Mouse (Mus musculus) heart, adult 2 months (tissue): ENCODE results near the gene Slc35c2. TPM values are rescaled to one million over a fixed set of nuclear protein-coding genes. Genes with fewer than 3 reads are reported as not detected.

Experiments
- DNase-seq, 2 experiments: peaks; one replicate each; pipeline ENCODE4 v3.0.0; 2021
- H3K27ac ChIP-seq: fragments of 200-600 bp; 2 replicates; pipeline ENCODE4 v1.8.1; 2022
- H3K27me3 ChIP-seq: fragments of 200-500 bp; 2 replicates; pipeline ENCODE4 v1.6.1; 2012; ENCODE audit warnings: mild to moderate bottlenecking, low read length, inconsistent platforms, mixed read lengths; ENCODE audit not compliant: control insufficient read depth, insufficient read depth
- H3K36me3 ChIP-seq: fragments of 200-500 bp; 2 replicates; pipeline ENCODE4 v1.6.1; 2012; ENCODE audit warnings: low read length, inconsistent platforms; ENCODE audit not compliant: control insufficient read depth, insufficient read depth
- H3K4me1 ChIP-seq: fragments of 200-500 bp; 2 replicates; pipeline ENCODE4 v1.6.1; 2011; ENCODE audit warnings: low read length; ENCODE audit not compliant: control insufficient read depth, insufficient read depth
- H3K4me3 ChIP-seq: fragments of 200-600 bp; 2 replicates; pipeline ENCODE4 v1.8.1; 2022
- H3K79me2 ChIP-seq: fragments of 200-500 bp; replicated peaks from 2 replicates; pipeline ENCODE4 v1.6.1; 2012; ENCODE audit warnings: mild to moderate bottlenecking, inconsistent platforms, low read length, moderate library complexity, mixed read lengths; ENCODE audit not compliant: control insufficient read depth, insufficient read depth
- H3K9ac ChIP-seq: fragments of 200-500 bp; 2 replicates; pipeline ENCODE4 v1.6.1; 2012; ENCODE audit warnings: low read depth, mild to moderate bottlenecking, control low read depth, inconsistent platforms, low read length, mixed read lengths
- CTCF ChIP-seq: fragments of 200-600 bp; IDR thresholded peaks from 2 replicates; pipeline ENCODE4 v1.8.1; 2022; ENCODE audit warnings: antibody characterized with exemption, mild to moderate bottlenecking, moderate library complexity
- EP300 ChIP-seq: fragments of 200-500 bp; IDR thresholded peaks from 2 replicates; pipeline ENCODE4 v1.6.1; 2011; ENCODE audit warnings: low read depth, low read length, control low read depth; ENCODE audit not compliant: insufficient read depth
- POLR2A ChIP-seq: fragments of 200-500 bp; IDR thresholded peaks from 2 replicates; pipeline ENCODE4 v1.6.1; 2011; ENCODE audit warnings: mild to moderate bottlenecking, low read depth, low read length, control low read depth; ENCODE audit not compliant: insufficient read depth
- WGBS: fragments of 180-500 bp; shearing (Covaris S2); methylation state at CpG from one replicate; pipeline ENCODE4 v1.1.7; 2018; 5-methylcytosine and 5-hydroxymethylcytosine counted together
- intact Hi-C: fragments of 180-260 bp; cut with DNase I; formaldehyde crosslinking; loops from one replicate; pipeline ENCODE4 v1.15.1; 2025
- polyA plus RNA-seq: library from polyadenylated mRNA; depleted of rRNA; stranded (reverse); fragments of >200 nt; gene quantifications from 2 replicates; pipeline ENCODE4 v1.2.3, GENCODE M21; 2012
- total RNA-seq, 2 experiments: library from RNA; stranded (reverse); gene quantifications; 2 replicates each; pipeline ENCODE4 v1.2.3; 2021

Gene Slc35c2
- total and polyA plus RNA-seq, 3 experiments = 15.9 to 46.4 (median 18.1) TPM

DNA sequence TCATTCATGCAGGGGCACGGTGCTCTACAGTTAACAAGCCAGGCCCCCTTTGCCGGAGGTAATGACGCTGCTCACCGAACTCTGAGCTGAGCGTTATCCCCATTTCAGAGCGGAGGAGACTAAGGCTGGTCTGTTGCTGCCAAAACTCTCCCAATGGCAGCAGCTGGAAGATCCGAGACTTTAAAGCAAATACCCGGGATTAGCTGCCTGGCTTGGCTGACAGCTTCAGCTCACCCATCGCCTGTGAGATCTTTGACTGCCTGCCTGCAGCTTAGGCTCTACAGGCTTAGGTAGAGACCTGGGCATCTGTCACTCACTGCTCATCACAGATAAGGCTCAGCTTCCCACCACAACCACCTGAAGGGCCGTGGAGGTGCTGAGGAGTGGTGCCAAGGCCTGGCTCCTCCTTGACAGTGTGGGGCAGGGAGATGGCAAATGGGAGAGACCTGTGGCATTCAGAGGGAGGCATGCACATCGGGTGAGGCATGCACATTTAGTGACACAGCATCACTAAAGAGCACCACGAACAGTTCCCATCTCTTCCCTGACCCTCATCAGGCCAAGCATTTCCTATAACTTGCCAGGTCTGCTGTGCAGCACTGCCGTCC, 23.3 kb upstream of the Slc35c2 start:
- no peak for TF ChIP-seq CTCF
- no peak for TF ChIP-seq EP300
- TF ChIP-seq POLR2A = no peak
- Histone ChIP-seq H3K36me3 (no peaks in the 10 kb centered on the region), H3K4me1 (no peaks in the 10 kb centered on the region), H3K27ac (no peak overlapping the region), H3K27me3 (no peaks in the 10 kb centered on the region), H3K4me3 (no peak overlapping the region), H3K79me2 (no peaks in the 10 kb centered on the region), H3K9ac (no peak overlapping the region)
- no peak for DNase-seq
- WGBS = 76% methylated on average over 13 of the region's 13 CpGs
- intact Hi-C loops = no loop called here

DNA sequence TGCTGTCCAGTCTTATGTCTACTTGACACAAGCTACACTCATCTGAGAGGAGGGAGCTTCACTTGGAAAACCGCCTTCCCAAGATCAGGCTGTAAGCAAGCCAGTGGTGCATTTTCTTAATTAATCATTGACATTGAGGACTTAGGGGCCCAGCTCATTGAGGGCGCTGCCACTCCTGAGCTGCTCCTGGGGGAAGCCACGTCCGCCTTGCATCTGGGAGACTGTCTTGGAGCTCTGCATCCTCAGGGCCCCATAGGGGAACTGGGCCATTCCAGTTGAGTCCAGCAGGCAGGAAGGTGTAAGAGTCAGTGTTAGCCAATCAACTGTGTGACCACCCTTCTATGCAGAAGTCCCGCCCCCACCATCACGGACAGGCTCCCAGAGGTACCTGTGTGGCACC, 20.1 kb upstream of the Slc35c2 start:
- no peaks in the 10 kb centered on the region for H3K27me3 ChIP-seq
- no peak overlapping the region for H3K27ac ChIP-seq
- no peaks in the 10 kb centered on the region for H3K4me1 ChIP-seq
- no peaks in the 10 kb centered on the region for H3K36me3 ChIP-seq
- TF ChIP-seq EP300 = no peak
- TF ChIP-seq CTCF = no peak
- TF ChIP-seq POLR2A = no peak
- WGBS = 95% methylated on average over 6 of the region's 6 CpGs
- intact Hi-C loops = no loop called here
- DNase-seq = no peak
- H3K4me3 ChIP-seq = no peak overlapping the region
- no peaks in the 10 kb centered on the region for H3K79me2 ChIP-seq
- H3K9ac ChIP-seq = no peak overlapping the region

DNA sequence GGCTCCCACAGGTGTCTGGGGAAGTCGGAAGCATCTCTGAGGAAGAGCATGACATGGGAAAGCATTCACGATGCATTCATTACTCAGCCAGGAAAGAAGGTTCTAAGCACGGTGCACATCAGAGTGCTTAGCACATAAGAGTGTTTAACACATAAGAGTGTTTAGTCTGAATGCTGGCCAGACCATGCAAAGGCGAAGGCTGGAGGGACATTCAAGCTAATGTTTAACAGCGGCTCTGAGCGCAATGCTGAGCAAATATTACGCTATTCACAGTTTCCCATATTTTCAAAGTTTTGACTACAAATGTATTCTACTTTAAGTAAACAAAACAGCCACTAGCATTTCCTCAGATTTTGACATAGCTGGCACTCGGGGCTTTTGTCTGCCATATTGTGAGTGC, 17.8 kb upstream of the Slc35c2 start:
- TF ChIP-seq EP300 (no peak), CTCF (no peak), POLR2A (no peak)
- WGBS = 95% methylated on average over 8 of the region's 8 CpGs
- no peak for DNase-seq
- intact Hi-C loops = no loop called here
- H3K79me2 ChIP-seq = no peaks in the 10 kb centered on the region
- no peak overlapping the region for H3K9ac ChIP-seq
- no peaks in the 10 kb centered on the region for H3K27me3 ChIP-seq
- H3K27ac ChIP-seq = no peak overlapping the region
- H3K4me3 ChIP-seq = no peak overlapping the region
- no peaks in the 10 kb centered on the region for H3K36me3 ChIP-seq
- no peaks in the 10 kb centered on the region for H3K4me1 ChIP-seq

DNA sequence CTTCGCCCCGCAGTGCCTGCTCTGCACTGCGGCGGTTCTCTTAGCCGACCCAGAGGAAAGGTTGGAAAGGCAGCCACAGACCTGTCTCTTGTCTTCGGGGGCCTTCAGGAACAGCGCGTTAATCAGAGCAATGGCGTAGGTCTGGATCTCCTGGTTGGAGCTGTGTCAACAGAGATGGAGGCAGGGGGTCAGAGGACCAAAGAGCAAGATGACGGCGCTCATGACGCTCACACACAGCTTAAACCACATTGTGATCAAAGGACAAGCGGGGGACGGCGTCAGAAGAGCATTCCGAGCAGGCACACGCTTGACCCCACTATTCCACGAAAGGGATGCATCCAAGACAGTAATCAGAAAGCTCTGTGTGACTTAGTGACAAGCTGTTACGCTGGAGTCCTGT, 17.1 kb upstream of the Slc35c2 start:
- TF ChIP-seq CTCF = no peak
- no peak for TF ChIP-seq EP300
- TF ChIP-seq POLR2A = no peak
- Histone ChIP-seq H3K4me3 (no peak overlapping the region), H3K36me3 (no peaks in the 10 kb centered on the region), H3K27ac (no peak overlapping the region), H3K9ac (no peak overlapping the region), H3K27me3 (no peaks in the 10 kb centered on the region), H3K79me2 (no peaks in the 10 kb centered on the region), H3K4me1 (no peaks in the 10 kb centered on the region)
- DNase-seq = no peak
- 93% methylated on average over 19 of the region's 19 CpGs for WGBS
- intact Hi-C loops = no loop called here

DNA sequence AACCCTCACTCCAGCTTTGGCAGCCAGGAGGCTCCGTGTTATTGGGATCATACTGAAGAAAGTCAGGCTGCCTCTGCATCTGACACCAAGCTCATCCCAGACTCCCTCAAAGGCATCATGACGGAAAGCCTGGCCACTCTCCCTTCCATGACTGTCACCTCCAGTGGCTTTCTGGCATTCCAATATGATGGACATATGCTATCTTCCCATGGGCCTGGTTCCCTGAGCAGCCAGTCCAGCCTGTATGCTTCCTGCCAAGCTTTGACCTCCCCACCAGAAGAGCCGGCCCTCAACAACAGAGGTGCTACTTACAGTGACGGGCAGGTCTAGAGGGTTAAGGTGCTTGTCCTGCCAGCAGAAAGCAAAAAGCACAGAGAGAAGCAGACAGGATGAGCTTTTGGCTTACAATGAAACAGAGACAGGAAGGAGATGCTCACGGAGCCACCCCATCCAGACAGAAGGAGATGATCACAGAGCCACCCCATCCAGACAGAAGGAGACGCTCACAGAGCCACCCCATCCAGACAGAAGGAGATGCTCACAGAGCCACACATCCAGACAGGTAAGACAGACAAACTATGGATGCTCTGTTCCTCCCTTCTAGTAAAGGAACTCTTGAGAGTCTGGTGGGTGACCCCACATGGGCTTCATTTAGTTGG, 15.8 kb upstream of the Slc35c2 start:
- no peak overlapping the region for H3K4me3 ChIP-seq
- TF ChIP-seq EP300 = no peak
- TF ChIP-seq CTCF = no peak
- TF ChIP-seq POLR2A = no peak
- H3K27ac ChIP-seq = no peak overlapping the region
- 90% methylated on average over 6 of the region's 6 CpGs for WGBS
- no peaks in the 10 kb centered on the region for H3K36me3 ChIP-seq
- H3K4me1 ChIP-seq = no peaks in the 10 kb centered on the region
- intact Hi-C loops = no loop called here
- no peaks in the 10 kb centered on the region for H3K79me2 ChIP-seq
- H3K9ac ChIP-seq = no peak overlapping the region
- DNase-seq = no peak
- H3K27me3 ChIP-seq = no peaks in the 10 kb centered on the region

DNA sequence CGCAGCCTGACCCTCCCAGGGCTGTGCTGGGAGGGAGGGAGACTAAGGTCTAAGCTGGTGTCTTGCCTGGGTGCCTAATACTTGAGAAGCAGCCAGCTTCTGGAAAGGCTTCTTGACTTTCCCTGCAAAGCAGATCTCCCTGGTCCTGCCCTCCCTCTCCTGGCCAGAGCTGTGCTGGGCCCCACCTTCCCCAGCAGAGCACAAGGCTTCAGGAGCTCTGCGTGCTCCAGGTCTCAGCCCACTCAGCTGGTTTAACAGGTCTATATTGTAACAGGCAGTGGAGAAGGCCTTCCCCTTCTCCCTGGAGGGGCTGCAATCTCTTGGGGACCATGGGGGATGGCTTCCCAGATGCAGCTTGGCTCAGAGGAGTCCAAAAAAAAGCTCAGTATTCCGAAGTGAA, 13.7 kb upstream of the Slc35c2 start:
- Histone ChIP-seq H3K27me3 (no peaks in the 10 kb centered on the region), H3K79me2 (no peaks in the 10 kb centered on the region), H3K4me3 (no peak overlapping the region), H3K9ac (no peak overlapping the region), H3K4me1 (no peaks in the 10 kb centered on the region), H3K27ac (no peak overlapping the region), H3K36me3 (no peaks in the 10 kb centered on the region)
- no peak for DNase-seq
- intact Hi-C loops = no loop called here
- 78% methylated on average over 3 of the region's 3 CpGs for WGBS
- TF ChIP-seq EP300 = no peak
- no peak for TF ChIP-seq POLR2A
- no peak for TF ChIP-seq CTCF
